Mouse (Mus musculus): ENCODE results near the gene Fsd1. TPM values are rescaled to one million over a fixed set of nuclear protein-coding genes. Genes with fewer than 3 reads are reported as not detected.

Fsd1 gene
- polyA plus RNA-seq, 1 experiment: 0.36 TPM

DNA sequence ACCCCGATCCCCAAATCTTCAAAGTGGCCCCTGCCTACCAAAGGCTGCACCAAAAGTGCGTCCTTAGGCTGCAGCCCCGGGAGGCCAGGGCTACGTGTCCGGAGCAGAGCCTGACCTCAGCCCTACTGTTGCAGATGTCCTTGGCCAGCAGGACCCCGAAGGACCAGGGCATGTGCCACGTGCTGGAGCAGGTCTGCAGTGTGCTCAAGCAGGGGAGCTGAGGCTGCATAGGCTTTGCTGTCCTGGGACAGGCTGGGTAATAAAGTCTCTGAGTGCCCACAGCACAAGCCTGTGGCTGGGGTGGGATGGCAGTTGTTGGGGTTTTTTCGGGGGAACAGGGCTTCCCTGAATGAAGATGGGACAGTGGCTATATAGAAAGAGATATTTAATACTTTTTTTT is 30.1 kb downstream of the Fsd1 start:
- no peak overlapping the region for H3K4me3 ChIP-seq
- H3K36me3 ChIP-seq (ENCODE audit: control insufficient read depth, insufficient read depth): peaks cover 26% of the 10 kb centered on the region
- H3ac ChIP-seq (ENCODE audit: control insufficient read depth, insufficient read length): no peak overlapping the region
- H3K4me2 ChIP-seq (ENCODE audit: low read depth): no peak overlapping the region
- H3K79me2 ChIP-seq (ENCODE audit: control insufficient read depth, insufficient read depth): peaks cover 11% of the 10 kb centered on the region
- TF ChIP-seq USF1 (IDR thresholded peaks at IDR 0.05; ENCODE audit: low read depth): no peak
- TF ChIP-seq POLR2AphosphoS2 (IDR thresholded peaks at IDR 0.05; ENCODE audit: insufficient read length, low read depth): peak; percentile 62
- peak; percentile 57 for TF ChIP-seq POLR2A (IDR thresholded peaks at IDR 0.05; ENCODE audit: insufficient read length, low read depth)
- no peak for TF ChIP-seq E2F4 (IDR thresholded peaks at IDR 0.05; ENCODE audit: insufficient read depth)
- H3K27me3 ChIP-seq (ENCODE audit: control insufficient read depth, insufficient read depth, insufficient read length): no peaks in the 10 kb centered on the region

GRCm38 (mm10) chr17:56016793-56017785 is 30.8 kb downstream of the Fsd1 start:
- no peak overlapping the region for H3K4me2 ChIP-seq (ENCODE audit: low read depth)
- no peak overlapping the region for H3ac ChIP-seq (ENCODE audit: control insufficient read depth, insufficient read length)
- no peak overlapping the region for H3K4me3 ChIP-seq
- peaks cover 18% of the 10 kb centered on the region for H3K79me2 ChIP-seq (ENCODE audit: control insufficient read depth, insufficient read depth)
- H3K27me3 ChIP-seq (ENCODE audit: control insufficient read depth, insufficient read depth, insufficient read length): no peaks in the 10 kb centered on the region
- TF ChIP-seq MAX (IDR thresholded peaks at IDR 0.05; ENCODE audit: low read depth): no peak
- TF ChIP-seq REST (IDR thresholded peaks at IDR 0.05; ENCODE audit: insufficient read depth, insufficient read length): no peak
- TF ChIP-seq POLR2A (IDR thresholded peaks at IDR 0.05; ENCODE audit: insufficient read length, low read depth): peak; percentile 39
- TF ChIP-seq POLR2AphosphoS2 (IDR thresholded peaks at IDR 0.05; ENCODE audit: insufficient read length, low read depth): peak; percentile 87
- TF ChIP-seq MYOG (IDR thresholded peaks at IDR 0.05; ENCODE audit: control insufficient read depth in 1 of 3, insufficient read depth in 1 of 3, insufficient read length in 2 of 3, low read depth in 2 of 3): peak in 2 of 3 experiments; percentile 56 to 81
- peak in 2 of 3 experiments; percentile 27 to 34 for TF ChIP-seq MYOD1 (IDR thresholded peaks at IDR 0.05; ENCODE audit: control insufficient read depth in 1 of 3, insufficient read length in 2 of 3, low read depth in 2 of 3)
- peaks cover 20% of the 10 kb centered on the region for H3K36me3 ChIP-seq (ENCODE audit: control insufficient read depth, insufficient read depth)

DNA sequence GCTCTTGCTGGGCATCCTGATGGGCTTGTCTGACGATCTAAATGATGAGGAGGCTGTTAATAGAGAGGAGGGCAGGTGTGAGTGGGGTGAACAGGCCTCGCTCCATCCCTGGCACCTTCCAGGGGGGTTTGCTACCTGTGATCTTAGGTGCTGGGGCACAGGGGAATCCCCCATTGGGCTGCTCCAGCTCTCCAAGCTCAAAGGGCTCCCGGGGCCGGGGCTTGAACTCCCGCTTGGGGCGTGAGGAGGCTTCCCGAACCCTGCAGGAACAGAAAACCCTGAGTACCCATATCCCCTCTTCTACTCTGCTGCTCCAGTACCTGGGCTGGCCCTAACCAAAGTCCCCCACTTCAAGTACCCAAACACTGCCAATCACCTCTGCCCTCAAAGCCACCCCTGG is 31.5 kb downstream of the Fsd1 start:
- Histone ChIP-seq H3K79me2 (ENCODE audit: control insufficient read depth, insufficient read depth) (peaks cover 25% of the 10 kb centered on the region), H3ac (ENCODE audit: control insufficient read depth, insufficient read length) (no peak overlapping the region), H3K4me3 (no peak overlapping the region), H3K4me2 (ENCODE audit: low read depth) (no peak overlapping the region), H3K36me3 (ENCODE audit: control insufficient read depth, insufficient read depth) (peaks cover 15% of the 10 kb centered on the region), H3K27me3 (ENCODE audit: control insufficient read depth, insufficient read depth, insufficient read length) (no peaks in the 10 kb centered on the region)
- no peak for TF ChIP-seq MYOD1 (IDR thresholded peaks at IDR 0.05; ENCODE audit: control insufficient read depth in 1 of 3, insufficient read length in 2 of 3, low read depth in 2 of 3)
- TF ChIP-seq POLR2A (IDR thresholded peaks at IDR 0.05; ENCODE audit: insufficient read length, low read depth): no peak
- TF ChIP-seq TCF3 (IDR thresholded peaks at IDR 0.05; ENCODE audit: insufficient read length, low read depth): no peak

- Histone ChIP-seq H3ac (ENCODE audit: control insufficient read depth, insufficient read length) (no peak overlapping the region), H3K79me2 (ENCODE audit: control insufficient read depth, insufficient read depth) (peaks cover 32% of the 10 kb centered on the region), H3K4me3 (no peak overlapping the region), H3K27me3 (ENCODE audit: control insufficient read depth, insufficient read depth, insufficient read length) (no peaks in the 10 kb centered on the region), H3K4me2 (ENCODE audit: low read depth) (no peak overlapping the region), H3K36me3 (ENCODE audit: control insufficient read depth, insufficient read depth) (peaks cover 11% of the 10 kb centered on the region)
- TF ChIP-seq SRF (IDR thresholded peaks at IDR 0.05; ENCODE audit: control insufficient read depth, insufficient read length, low read depth) (no peak), POLR2A (IDR thresholded peaks at IDR 0.05; ENCODE audit: insufficient read length, low read depth) (peak; percentile 52), POLR2AphosphoS2 (IDR thresholded peaks at IDR 0.05; ENCODE audit: insufficient read length, low read depth) (peak; percentile 82)
Measured at GRCm38 (mm10) chr17:56018347-56019131, 32.2 kb downstream of the Fsd1 start.

- H3K27me3 ChIP-seq (ENCODE audit: control insufficient read depth, insufficient read depth, insufficient read length): no peaks in the 10 kb centered on the region
- no peak overlapping the region for H3K4me3 ChIP-seq
- no peak overlapping the region for H3ac ChIP-seq (ENCODE audit: control insufficient read depth, insufficient read length)
- peak in 2 of 3 experiments; percentile 45 to 90 for TF ChIP-seq MYOG (IDR thresholded peaks at IDR 0.05; ENCODE audit: control insufficient read depth in 1 of 3, insufficient read depth in 1 of 3, insufficient read length in 2 of 3, low read depth in 2 of 3)
- no peak for TF ChIP-seq TCF3 (IDR thresholded peaks at IDR 0.05; ENCODE audit: insufficient read length, low read depth)
- peak in 2 of 3 experiments; percentile 51 to 53 for TF ChIP-seq MYOD1 (IDR thresholded peaks at IDR 0.05; ENCODE audit: control insufficient read depth in 1 of 3, insufficient read length in 2 of 3, low read depth in 2 of 3)
- TF ChIP-seq USF1 (IDR thresholded peaks at IDR 0.05; ENCODE audit: low read depth): no peak
- no peak for TF ChIP-seq REST (IDR thresholded peaks at IDR 0.05; ENCODE audit: insufficient read depth, insufficient read length)
- TF ChIP-seq E2F4 (IDR thresholded peaks at IDR 0.05; ENCODE audit: insufficient read depth): no peak
- no peak for TF ChIP-seq SRF (IDR thresholded peaks at IDR 0.05; ENCODE audit: control insufficient read depth, insufficient read length, low read depth)
- TF ChIP-seq POLR2A (IDR thresholded peaks at IDR 0.05; ENCODE audit: insufficient read length, low read depth): no peak
- TF ChIP-seq POLR2AphosphoS2 (IDR thresholded peaks at IDR 0.05; ENCODE audit: insufficient read length, low read depth): peak; percentile 72
- TF ChIP-seq CEBPB (IDR thresholded peaks at IDR 0.05; ENCODE audit: insufficient read depth, poor library complexity, severe bottlenecking): no peak
- TF ChIP-seq MAX (IDR thresholded peaks at IDR 0.05; ENCODE audit: low read depth): no peak
- no peak for TF ChIP-seq TCF12 (IDR thresholded peaks at IDR 0.05; ENCODE audit: insufficient read depth, poor library complexity, severe bottlenecking)
- H3K36me3 ChIP-seq (ENCODE audit: control insufficient read depth, insufficient read depth): peaks cover 6% of the 10 kb centered on the region
- H3K79me2 ChIP-seq (ENCODE audit: control insufficient read depth, insufficient read depth): peaks cover 52% of the 10 kb centered on the region
- H3K4me2 ChIP-seq (ENCODE audit: low read depth): no peak overlapping the region
Measured at GRCm38 (mm10) chr17:56020400-56021084, 34.2 kb downstream of the Fsd1 start.

All from myocyte (in vitro differentiated cells).